Mouse (Mus musculus) neural tube, embryonic 13.5 days (tissue): ENCODE data around the gene Sp3. TPM values are rescaled to one million over a fixed set of nuclear protein-coding genes. Genes with fewer than 3 reads are reported as not detected.
"Not testable (repeated sequence)": the region's sequence is repeated elsewhere in the genome, so short reads cannot be mapped to it uniquely, and the experiment has no call there.

Experiments used
- ATAC-seq: fragments of 200-750 bp; cut with Nextera tagmentation; 2 replicates; pipeline ENCODE4 v1.8.0; 2017; ENCODE audit warnings: low read depth, mild to moderate bottlenecking, moderate TSS enrichment, moderate library complexity
- H3K27ac ChIP-seq: fragments of 300-500 bp; sonication (generic); replicated peaks from 2 replicates; pipeline ENCODE4 v1.5.1; 2015; ENCODE audit warnings: moderate library complexity, mild to moderate bottlenecking, inconsistent platforms
- H3K27me3 ChIP-seq: fragments of 300-500 bp; sonication (generic); 2 replicates; pipeline ENCODE4 v1.6.1; 2015; ENCODE audit warnings: mild to moderate bottlenecking, inconsistent platforms
- H3K36me3 ChIP-seq: fragments of 300-500 bp; sonication (generic); 2 replicates; pipeline ENCODE4 v1.6.1; 2015; ENCODE audit warnings: mild to moderate bottlenecking, inconsistent platforms
- H3K4me1 ChIP-seq: fragments of 300-500 bp; sonication (generic); replicated peaks from 2 replicates; pipeline ENCODE4 v1.6.1; 2015; ENCODE audit warnings: inconsistent platforms
- H3K4me2 ChIP-seq: fragments of 300-500 bp; sonication (generic); 2 replicates; pipeline ENCODE4 v1.6.1; 2015; ENCODE audit warnings: inconsistent platforms, mild to moderate bottlenecking, moderate library complexity
- H3K4me3 ChIP-seq: fragments of 300-500 bp; sonication (generic); 2 replicates; pipeline ENCODE4 v1.5.1; 2015; ENCODE audit warnings: mild to moderate bottlenecking, inconsistent platforms
- H3K9ac ChIP-seq: fragments of 300-500 bp; sonication (generic); 2 replicates; pipeline ENCODE4 v1.6.1; 2015; ENCODE audit warnings: moderate library complexity, mild to moderate bottlenecking, inconsistent platforms
- H3K9me3 ChIP-seq: fragments of 300-500 bp; sonication (generic); 2 replicates; pipeline ENCODE4 v1.6.1; 2016; ENCODE audit warnings: inconsistent platforms
- WGBS: fragments of 180-500 bp; shearing (Covaris S2); methylation state at CpG from one replicate; pipeline ENCODE4 v1.1.7; 2015; 5-methylcytosine and 5-hydroxymethylcytosine counted together
- microRNA-seq: library from miRNA; unstranded; fragments of <30 nt; microRNA quantifications from one replicate; pipeline ENCODE4, GENCODE M21; 2016
- polyA plus RNA-seq: library from polyadenylated mRNA; unstranded; fragments of >200 nt; fragmentation: Nextera tagmentation; extraction: Ambion mirVana; gene quantifications from 2 replicates; pipeline ENCODE4 v1.2.1, GENCODE M21; 2015

Sp3 gene
- polyA plus RNA-seq, 1 experiment from 2014 or later, result 39.7 TPM

DNA sequence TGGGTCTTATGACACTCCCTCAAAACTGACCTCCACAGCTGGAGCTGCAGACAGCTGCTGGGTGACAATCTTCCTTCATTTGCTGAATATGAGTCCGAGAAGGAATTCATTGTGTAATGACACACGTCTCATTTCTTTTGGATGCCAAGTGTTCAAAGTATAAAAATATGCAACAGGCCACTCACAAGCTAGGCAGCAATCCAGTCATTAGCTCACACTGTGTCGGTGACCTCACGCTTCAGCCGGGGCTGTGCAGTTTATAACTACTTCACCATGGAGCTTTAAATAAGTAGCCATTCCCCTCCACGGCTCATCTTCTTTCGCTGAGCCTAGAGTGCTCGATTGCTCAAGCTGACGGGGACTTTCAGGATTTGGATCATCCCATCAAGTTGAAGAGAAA, 68.7 kb downstream of the Sp3 start:
- H3K9ac ChIP-seq, result no peak overlapping the region
- ATAC-seq, result no peak
- peaks cover 14% of the 10 kb centered on the region; the same call in 1 of the 2 replicates for H3K4me1 ChIP-seq
- no peaks in the 10 kb centered on the region for H3K36me3 ChIP-seq
- 82% methylated on average over 9 of the region's 9 CpGs for WGBS
- H3K27ac ChIP-seq, result no peak overlapping the region
- H3K4me3 ChIP-seq, result no peak overlapping the region
- H3K9me3 ChIP-seq, result no peaks in the 10 kb centered on the region
- H3K27me3 ChIP-seq, result no peaks in the 10 kb centered on the region
- H3K4me2 ChIP-seq, result no peak overlapping the region

DNA sequence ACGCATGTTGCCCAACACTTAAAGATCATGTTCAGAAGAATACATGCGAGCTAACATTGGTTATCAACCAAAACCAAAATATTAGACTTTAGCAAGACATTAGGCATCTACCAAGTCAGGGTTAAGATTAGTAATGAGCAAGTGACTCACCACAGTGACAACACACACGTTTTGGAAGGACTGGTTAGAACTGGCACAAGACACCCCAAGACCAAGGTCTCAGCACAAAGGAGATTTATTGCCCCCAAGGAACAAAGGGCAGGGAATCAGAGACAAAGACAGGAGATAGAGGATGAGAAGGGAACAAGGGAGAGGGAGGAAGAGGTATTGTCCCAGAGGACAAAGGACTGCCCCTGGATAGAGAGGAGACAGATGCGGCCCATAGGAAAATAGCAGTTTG, 71.2 kb downstream of the Sp3 start:
- ATAC-seq, result no peak
- no peaks in the 10 kb centered on the region for H3K9me3 ChIP-seq
- no peak overlapping the region for H3K27ac ChIP-seq
- H3K27me3 ChIP-seq, result no peaks in the 10 kb centered on the region
- H3K4me1 ChIP-seq, result peaks cover 14% of the 10 kb centered on the region; the same call in 1 of the 2 replicates
- no peak overlapping the region for H3K9ac ChIP-seq
- 53% methylated on average over 4 of the region's 4 CpGs for WGBS
- H3K36me3 ChIP-seq, result no peaks in the 10 kb centered on the region
- no peak overlapping the region for H3K4me3 ChIP-seq
- H3K4me2 ChIP-seq, result no peak overlapping the region

DNA sequence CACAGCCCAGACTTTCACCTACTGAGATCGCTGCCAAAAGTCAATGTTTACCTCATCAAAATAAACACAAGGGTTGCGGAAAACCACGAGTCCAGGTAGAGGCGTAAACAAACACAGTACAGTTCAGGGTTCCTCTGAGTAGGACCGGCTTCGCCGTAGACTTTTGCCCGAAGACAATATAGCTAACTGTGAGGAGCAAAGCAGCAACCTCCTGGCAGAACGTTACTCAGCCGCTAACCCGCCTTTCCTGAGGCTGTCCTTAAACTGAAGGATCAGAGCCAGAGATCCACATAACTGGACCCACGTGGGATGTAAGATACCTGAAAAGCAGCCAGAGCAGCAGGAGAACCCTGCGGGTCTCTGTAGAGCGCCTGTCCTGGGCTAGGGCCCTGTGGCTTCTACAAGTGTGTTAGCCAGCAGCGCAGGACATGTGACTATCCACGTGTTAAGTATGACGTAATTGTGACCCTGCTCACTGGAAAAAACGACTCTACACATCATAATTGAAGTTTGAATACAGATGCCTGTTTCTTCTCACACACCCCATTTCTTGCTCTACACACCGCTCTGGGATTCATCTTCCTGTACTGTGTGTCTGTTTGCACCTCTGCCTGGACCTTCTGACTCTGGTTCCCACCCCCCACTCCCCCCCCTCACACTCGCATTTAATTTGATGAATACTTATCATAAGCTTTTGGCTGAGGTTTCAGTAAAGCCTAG, 71.9 kb downstream of the Sp3 start:
- Histone ChIP-seq H3K27me3 (no peaks in the 10 kb centered on the region), H3K4me3 (no peak overlapping the region), H3K9ac (no peak overlapping the region), H3K9me3 (no peaks in the 10 kb centered on the region), H3K4me2 (no peak overlapping the region), H3K36me3 (no peaks in the 10 kb centered on the region), H3K4me1 (peaks cover 12% of the 10 kb centered on the region; the same call in 1 of the 2 replicates), H3K27ac (no peak overlapping the region)
- 90% methylated on average over 20 of the region's 20 CpGs for WGBS
- no peak for ATAC-seq

DNA sequence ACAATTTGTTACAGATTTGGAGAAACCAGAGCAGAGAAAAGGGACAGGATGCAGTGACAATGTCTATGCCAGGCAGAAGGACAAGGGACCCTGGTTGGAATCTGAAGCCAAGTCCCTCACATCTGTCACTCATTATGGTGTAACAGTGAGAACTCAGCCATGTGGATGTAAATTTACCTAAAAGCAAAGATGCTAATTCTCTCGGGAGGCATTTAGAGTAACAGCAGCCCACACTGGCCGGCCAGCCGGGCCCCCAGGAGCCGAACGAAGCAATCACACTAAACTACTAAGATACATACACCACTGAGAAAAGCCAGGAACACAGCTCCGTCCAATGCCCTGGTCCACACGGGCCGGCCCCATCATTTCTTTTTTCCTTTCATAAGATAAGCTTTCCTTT, 73.5 kb downstream of the Sp3 start:
- Histone ChIP-seq H3K27me3 (no peaks in the 10 kb centered on the region), H3K4me1 (0 out of 2 replicates have a peak, but pooled peaks cover 2% of the 10 kb centered on the region), H3K4me3 (no peak overlapping the region), H3K9ac (no peak overlapping the region), H3K9me3 (no peaks in the 10 kb centered on the region), H3K4me2 (no peak overlapping the region), H3K27ac (no peak overlapping the region), H3K36me3 (no peaks in the 10 kb centered on the region)
- WGBS, result 40% methylated on average over 8 of the region's 8 CpGs
- no peak for ATAC-seq

DNA sequence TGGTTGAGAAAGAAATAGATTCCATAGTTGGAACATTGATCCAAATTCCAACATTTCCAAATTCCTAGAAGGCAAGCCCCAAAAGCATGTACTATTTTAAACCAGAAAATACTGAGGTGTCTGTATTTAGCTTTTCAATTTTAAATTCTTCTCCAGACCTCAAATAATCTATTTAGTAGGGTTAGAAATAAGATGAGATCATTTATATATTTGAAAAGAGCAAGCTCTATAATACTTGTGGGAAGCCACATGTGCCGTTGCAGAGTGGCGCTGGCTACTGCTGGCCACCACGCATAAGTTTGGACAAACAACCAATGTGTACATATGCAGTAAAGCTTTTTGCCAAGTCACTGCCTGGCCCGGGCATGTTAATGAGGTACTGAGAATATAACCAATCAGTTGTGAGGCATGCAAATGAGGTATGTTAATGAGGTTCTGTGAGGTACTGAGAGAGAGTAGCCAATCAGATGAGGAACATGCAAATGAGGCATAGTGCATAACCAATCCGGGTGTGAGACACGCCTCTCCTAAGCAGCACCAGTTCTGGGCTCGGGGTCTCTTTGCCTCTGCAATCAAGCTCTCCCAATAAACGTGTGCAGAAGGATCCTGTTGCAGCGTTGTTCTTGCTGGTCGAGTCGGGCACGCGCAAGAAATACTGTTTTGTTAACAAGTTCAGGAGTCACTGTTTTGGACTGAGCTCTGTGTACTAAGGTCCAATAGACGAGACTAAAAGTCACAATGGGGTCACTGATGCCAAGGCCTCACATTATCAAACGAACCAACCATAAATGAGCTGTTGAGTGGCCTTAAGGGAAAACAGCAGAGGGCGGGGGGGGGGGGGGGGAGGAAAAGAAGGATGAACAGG, 77.2 kb downstream of the Sp3 start:
- H3K27me3 ChIP-seq, H3K4me1 ChIP-seq, H3K4me3 ChIP-seq, H3K27ac ChIP-seq, ATAC-seq, H3K4me2 ChIP-seq, H3K9ac ChIP-seq, H3K36me3 ChIP-seq: not testable (repeated sequence)
- H3K9me3 ChIP-seq, result peaks cover 12% of the 10 kb centered on the region
- WGBS, result 91% methylated on average over 15 of the region's 16 CpGs

DNA sequence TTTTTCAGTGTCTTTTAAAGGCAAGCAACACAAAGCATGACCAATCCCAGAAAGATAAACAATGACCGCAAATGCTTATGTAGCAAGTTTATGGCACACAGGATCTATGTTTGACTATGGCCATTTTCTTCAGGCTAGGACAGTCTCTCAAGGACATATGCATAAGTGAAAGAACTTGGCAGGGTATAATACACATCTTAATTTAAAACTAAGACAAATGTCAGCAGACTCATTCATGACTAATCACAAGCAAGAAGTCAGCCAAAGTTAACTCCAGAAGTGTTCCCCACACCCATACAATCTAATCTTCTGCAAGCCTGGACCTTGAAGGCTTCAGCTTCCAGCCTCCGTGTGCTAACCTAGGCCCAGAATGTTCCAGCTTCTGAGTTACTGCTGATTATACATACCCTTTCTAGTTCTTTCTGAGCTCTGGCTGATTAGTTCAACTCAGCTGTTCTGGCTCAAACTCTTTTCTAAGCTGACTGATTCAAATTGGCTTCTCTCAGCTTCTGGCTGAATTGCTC, 81.4 kb downstream of the Sp3 start:
- WGBS, result 95% methylated on average over 2 of the region's 2 CpGs
- no peak overlapping the region for H3K27ac ChIP-seq
- H3K4me2 ChIP-seq, result no peak overlapping the region
- no peak overlapping the region for H3K4me3 ChIP-seq
- H3K9ac ChIP-seq, result no peak overlapping the region
- H3K36me3 ChIP-seq, result no peaks in the 10 kb centered on the region
- H3K27me3 ChIP-seq, result no peaks in the 10 kb centered on the region
- peaks cover 12% of the 10 kb centered on the region for H3K9me3 ChIP-seq
- no peak for ATAC-seq
- no peaks in the 10 kb centered on the region for H3K4me1 ChIP-seq

DNA sequence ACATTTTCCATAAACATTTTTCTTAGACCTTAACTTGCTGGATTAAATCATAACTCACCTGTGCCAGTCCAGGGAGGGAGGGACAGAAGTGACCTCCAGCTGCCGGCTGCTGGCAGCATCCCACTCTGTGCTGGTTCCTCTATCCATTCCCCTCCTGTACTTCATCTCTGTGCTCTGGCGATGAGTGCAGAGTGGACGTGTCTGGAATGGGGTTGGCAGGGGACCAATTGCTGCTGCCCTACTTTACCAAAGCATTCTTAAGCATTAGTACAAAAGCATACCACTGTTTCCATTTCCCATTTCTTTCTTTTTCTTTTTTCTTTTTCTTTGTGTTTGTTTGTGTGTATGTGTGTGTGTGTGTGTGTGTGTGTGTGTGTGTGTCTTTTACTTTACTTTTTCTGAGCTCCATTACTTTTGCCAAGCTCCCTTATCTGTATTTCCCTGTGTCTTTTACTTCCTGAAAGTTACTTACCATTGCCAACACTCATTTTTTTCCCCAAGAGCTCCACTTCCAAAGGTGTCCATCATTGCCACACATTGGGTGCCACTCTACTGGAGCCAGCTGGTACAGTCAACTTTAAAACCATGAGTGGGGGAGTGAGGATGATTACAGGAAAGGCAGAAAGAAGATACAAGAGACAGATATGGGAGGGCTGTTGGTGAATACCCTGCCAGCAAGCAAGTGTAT, 82.0 kb downstream of the Sp3 start:
- Histone ChIP-seq H3K9ac (no peak overlapping the region), H3K4me2 (no peak overlapping the region), H3K9me3 (peaks cover 12% of the 10 kb centered on the region), H3K27ac (no peak overlapping the region), H3K4me1 (no peaks in the 10 kb centered on the region), H3K36me3 (no peaks in the 10 kb centered on the region), H3K4me3 (no peak overlapping the region), H3K27me3 (no peaks in the 10 kb centered on the region)
- 81% methylated on average over 3 of the region's 3 CpGs for WGBS
- ATAC-seq, result no peak

DNA sequence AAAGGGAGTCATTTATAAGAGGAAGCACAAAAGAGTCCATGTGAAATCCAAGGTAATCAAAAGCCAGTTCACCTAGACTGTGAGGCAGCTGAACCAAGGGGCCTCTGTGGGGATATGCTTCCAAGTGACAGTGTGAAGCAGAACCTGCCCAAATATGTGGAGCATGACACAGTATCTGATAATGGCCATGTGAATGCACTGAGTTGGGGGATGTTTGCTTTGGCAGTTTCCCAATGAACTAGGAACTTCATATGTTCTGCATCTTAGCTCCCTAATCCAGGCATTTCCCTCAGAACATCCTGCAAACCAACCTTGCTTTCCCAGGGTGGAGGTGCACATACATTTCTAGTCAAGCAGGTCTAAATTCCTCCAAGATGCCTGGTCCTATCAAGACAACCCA, 90.4 kb downstream of the Sp3 start:
- Histone ChIP-seq H3K4me1 (no peaks in the 10 kb centered on the region), H3K36me3 (no peaks in the 10 kb centered on the region), H3K4me2 (no peak overlapping the region), H3K27ac (no peak overlapping the region), H3K27me3 (no peaks in the 10 kb centered on the region), H3K4me3 (no peak overlapping the region), H3K9ac (no peak overlapping the region), H3K9me3 (no peaks in the 10 kb centered on the region)
- ATAC-seq, result no peak

Small RNA genes lying within 50 kb of the gene (microRNA-seq; reads per million reads assigned to microRNA genes)
- not detected for gene Gm25960

Other genes starting within 250 kb of the Sp3 start
- gene Gm11084, start 6.3 kb upstream of the Sp3 start, polyA plus RNA-seq, result not detected in 2 replicates
- 102 and 110 TPM in 2 replicates for gene Ola1, start 238.5 kb upstream of the Sp3 start, polyA plus RNA-seq